Mouse (Mus musculus): ENCODE results near the gene Nfib. TPM values are rescaled to one million over a fixed set of nuclear protein-coding genes. Genes with fewer than 3 reads are reported as not detected.

Nfib gene
- polyA plus RNA-seq, 1 experiment from 2014 or later: 31.8 TPM

DNA sequence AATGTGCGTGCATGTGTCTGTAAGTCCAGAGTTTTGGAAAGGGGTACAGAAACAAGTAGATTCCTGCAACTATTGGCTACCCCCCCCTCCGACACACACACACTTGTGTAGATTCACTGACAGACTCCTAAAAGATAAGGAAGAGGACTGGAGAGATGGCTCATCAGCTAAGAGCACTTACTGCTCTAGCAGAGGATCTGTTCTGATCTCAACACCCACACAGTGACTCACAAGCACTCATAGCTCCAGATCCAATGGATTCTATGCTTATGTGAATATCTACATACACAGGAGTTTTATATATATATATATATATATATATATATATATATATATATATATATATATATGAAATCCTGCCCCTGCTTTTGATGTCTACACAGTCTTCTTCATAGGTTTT, 146.7 kb downstream of the Nfib start:
- Histone ChIP-seq H3K4me3 (ENCODE audit: low read depth, low read length) (no peak overlapping the region), H3K9me3 (ENCODE audit: control insufficient read depth, low read length) (no peaks in the 10 kb centered on the region), H3K36me3 (ENCODE audit: control insufficient read depth, insufficient read depth, low read length) (no peaks in the 10 kb centered on the region), H3K27me3 (ENCODE audit: control insufficient read depth, insufficient read depth, low read length) (no peaks in the 10 kb centered on the region), H3K9ac (ENCODE audit: low read length) (no peak overlapping the region), H3K4me2 (ENCODE audit: low read depth, severe bottlenecking) (no peak overlapping the region), H3K4me1 (ENCODE audit: control insufficient read depth, insufficient read depth, low read length) (peaks cover 6% of the 10 kb centered on the region; the same call in 1 of the 2 replicates), H3K27ac (replicated peaks; ENCODE audit: low read depth, low read length) (no peak overlapping the region)
- ATAC-seq (ENCODE audit: insufficient number of reproducible peaks, low FRiP score, low TSS enrichment, low read depth) (no peak), DNase-seq (ENCODE audit: low spot score) (no peak)
- WGBS: 90% methylated on average over 2 of the region's 2 CpGs

DNA sequence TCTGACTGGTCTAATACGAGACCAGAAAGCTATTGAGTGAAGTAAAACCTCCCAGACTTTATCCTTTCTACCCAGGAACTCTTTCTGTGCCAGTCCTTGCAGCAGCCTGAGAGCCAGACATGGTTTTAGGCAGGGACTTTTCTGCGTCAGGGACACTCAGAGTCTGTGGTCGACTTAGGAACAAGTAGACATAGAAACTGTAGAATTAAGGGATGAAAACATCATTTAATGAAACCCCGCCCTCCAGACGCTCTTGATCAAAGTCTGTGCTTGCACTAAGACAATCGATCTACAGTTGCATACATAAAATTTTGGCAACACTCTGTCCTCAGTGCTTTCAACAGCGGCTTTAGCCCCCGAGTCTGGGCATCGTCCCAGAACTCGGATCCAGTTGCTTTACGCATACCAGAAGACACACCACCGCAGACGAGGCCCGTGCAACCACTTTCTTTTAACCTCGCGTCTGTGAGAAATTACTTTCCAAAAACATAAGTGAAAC, 149.8 kb downstream of the Nfib start:
- no peak overlapping the region for H3K4me3 ChIP-seq (ENCODE audit: low read depth, low read length)
- DNase-seq (ENCODE audit: low spot score): no peak
- H3K36me3 ChIP-seq (ENCODE audit: control insufficient read depth, insufficient read depth, low read length): no peaks in the 10 kb centered on the region
- no peak for ATAC-seq (ENCODE audit: insufficient number of reproducible peaks, low FRiP score, low TSS enrichment, low read depth)
- peaks cover 6% of the 10 kb centered on the region; the same call in 1 of the 2 replicates for H3K4me1 ChIP-seq (ENCODE audit: control insufficient read depth, insufficient read depth, low read length)
- no peak overlapping the region for H3K9ac ChIP-seq (ENCODE audit: low read length)
- H3K27me3 ChIP-seq (ENCODE audit: control insufficient read depth, insufficient read depth, low read length): no peaks in the 10 kb centered on the region
- no peak overlapping the region for H3K4me2 ChIP-seq (ENCODE audit: low read depth, severe bottlenecking)
- 69% methylated on average over 16 of the region's 16 CpGs for WGBS
- no peaks in the 10 kb centered on the region for H3K9me3 ChIP-seq (ENCODE audit: control insufficient read depth, low read length)
- no peak overlapping the region for H3K27ac ChIP-seq (replicated peaks; ENCODE audit: low read depth, low read length)

DNA sequence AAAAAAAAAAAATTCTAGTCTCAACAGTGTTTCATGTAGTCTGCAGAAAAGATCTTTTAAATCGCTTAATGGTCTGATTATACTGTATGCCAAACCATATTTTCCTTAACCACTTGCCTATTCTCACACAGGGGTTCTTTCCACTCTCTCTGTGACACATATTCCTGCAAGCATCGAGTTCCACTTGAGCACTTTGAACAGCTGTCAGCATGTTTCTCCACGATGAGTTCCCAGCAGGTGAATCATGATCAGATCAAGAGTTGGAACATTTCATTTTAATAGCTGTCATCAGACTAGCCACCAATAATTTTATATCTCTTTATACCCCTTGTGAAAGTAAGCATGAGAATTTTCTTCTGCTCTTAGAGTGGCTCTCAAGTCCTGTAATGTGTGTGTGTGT, 151.9 kb downstream of the Nfib start:
- DNase-seq (ENCODE audit: low spot score): no peak
- Histone ChIP-seq H3K4me3 (ENCODE audit: low read depth, low read length) (no peak overlapping the region), H3K9ac (ENCODE audit: low read length) (no peak overlapping the region), H3K4me1 (ENCODE audit: control insufficient read depth, insufficient read depth, low read length) (peaks cover 6% of the 10 kb centered on the region; the same call in 1 of the 2 replicates), H3K36me3 (ENCODE audit: control insufficient read depth, insufficient read depth, low read length) (no peaks in the 10 kb centered on the region), H3K27me3 (ENCODE audit: control insufficient read depth, insufficient read depth, low read length) (no peaks in the 10 kb centered on the region), H3K4me2 (ENCODE audit: low read depth, severe bottlenecking) (no peak overlapping the region), H3K27ac (replicated peaks; ENCODE audit: low read depth, low read length) (no peak overlapping the region), H3K9me3 (ENCODE audit: control insufficient read depth, low read length) (no peaks in the 10 kb centered on the region)
- no peak for ATAC-seq (ENCODE audit: insufficient number of reproducible peaks, low FRiP score, low TSS enrichment, low read depth)
- WGBS: 77% methylated on average over 3 of the region's 3 CpGs

DNA sequence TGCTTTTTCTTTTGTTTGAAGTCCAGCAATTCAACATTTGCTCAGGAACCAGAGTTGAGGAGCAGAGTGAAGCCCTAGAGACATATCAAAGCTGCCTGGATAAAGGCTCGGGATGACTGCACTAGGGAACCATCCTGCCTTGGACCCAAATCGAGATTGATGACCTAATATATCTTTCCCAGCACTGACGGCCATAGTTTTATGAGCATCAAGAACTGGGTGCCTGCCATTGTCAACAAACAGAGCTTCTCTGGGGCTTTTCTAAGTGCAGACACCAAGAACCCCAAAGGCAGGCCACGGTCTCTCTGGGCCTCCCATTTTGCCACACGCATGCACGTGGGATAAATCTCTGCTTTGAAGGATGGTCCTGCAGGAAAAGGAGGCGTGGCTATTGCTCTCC, 153.3 kb downstream of the Nfib start:
- Histone ChIP-seq H3K9me3 (ENCODE audit: control insufficient read depth, low read length) (no peaks in the 10 kb centered on the region), H3K36me3 (ENCODE audit: control insufficient read depth, insufficient read depth, low read length) (no peaks in the 10 kb centered on the region), H3K4me3 (ENCODE audit: low read depth, low read length) (no peak overlapping the region), H3K4me2 (ENCODE audit: low read depth, severe bottlenecking) (no peak overlapping the region), H3K9ac (ENCODE audit: low read length) (no peak overlapping the region), H3K27me3 (ENCODE audit: control insufficient read depth, insufficient read depth, low read length) (no peaks in the 10 kb centered on the region), H3K4me1 (ENCODE audit: control insufficient read depth, insufficient read depth, low read length) (peaks cover 6% of the 10 kb centered on the region; the same call in 1 of the 2 replicates), H3K27ac (replicated peaks; ENCODE audit: low read depth, low read length) (no peak overlapping the region)
- WGBS: 59% methylated on average over 7 of the region's 7 CpGs
- no peak for DNase-seq (ENCODE audit: low spot score)
- no peak for ATAC-seq (ENCODE audit: insufficient number of reproducible peaks, low FRiP score, low TSS enrichment, low read depth)

DNA sequence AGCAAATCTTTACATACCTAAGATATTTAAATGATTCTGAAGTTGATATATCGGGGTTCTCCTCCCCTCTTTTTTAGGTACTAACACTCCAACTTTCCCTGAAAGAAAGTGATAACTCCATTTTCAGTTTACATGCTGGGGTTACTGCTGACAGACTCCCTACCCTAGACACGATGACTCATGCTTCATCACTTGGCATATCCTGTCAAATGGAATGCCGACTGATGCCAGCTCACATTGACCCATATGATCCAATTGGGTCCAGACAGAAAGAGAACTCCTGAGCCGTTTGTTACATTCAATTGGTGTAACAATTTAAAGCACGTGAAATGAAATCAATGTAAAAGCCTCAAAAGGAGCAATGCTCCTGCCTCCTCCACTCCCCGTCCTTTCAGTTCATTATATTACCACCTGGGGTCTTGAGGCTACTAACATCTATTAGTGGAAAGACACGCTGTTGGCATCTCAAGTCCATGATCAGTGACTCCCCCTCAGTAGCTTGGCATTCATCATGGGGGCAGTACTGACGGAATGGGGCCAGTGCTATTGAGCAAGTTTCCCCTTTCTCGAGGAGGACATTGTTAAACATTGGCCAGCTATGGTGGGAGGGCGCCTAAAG, 155.7 kb downstream of the Nfib start:
- Histone ChIP-seq H3K9me3 (ENCODE audit: control insufficient read depth, low read length) (no peaks in the 10 kb centered on the region), H3K27me3 (ENCODE audit: control insufficient read depth, insufficient read depth, low read length) (no peaks in the 10 kb centered on the region), H3K4me2 (ENCODE audit: low read depth, severe bottlenecking) (no peak overlapping the region), H3K4me3 (ENCODE audit: low read depth, low read length) (no peak overlapping the region), H3K27ac (replicated peaks; ENCODE audit: low read depth, low read length) (no peak overlapping the region), H3K9ac (ENCODE audit: low read length) (no peak overlapping the region), H3K4me1 (ENCODE audit: control insufficient read depth, insufficient read depth, low read length) (no peaks in the 10 kb centered on the region), H3K36me3 (ENCODE audit: control insufficient read depth, insufficient read depth, low read length) (no peaks in the 10 kb centered on the region)
- no peak for ATAC-seq (ENCODE audit: insufficient number of reproducible peaks, low FRiP score, low TSS enrichment, low read depth)
- 88% methylated on average over 10 of the region's 10 CpGs for WGBS
- no peak for DNase-seq (ENCODE audit: low spot score)

DNA sequence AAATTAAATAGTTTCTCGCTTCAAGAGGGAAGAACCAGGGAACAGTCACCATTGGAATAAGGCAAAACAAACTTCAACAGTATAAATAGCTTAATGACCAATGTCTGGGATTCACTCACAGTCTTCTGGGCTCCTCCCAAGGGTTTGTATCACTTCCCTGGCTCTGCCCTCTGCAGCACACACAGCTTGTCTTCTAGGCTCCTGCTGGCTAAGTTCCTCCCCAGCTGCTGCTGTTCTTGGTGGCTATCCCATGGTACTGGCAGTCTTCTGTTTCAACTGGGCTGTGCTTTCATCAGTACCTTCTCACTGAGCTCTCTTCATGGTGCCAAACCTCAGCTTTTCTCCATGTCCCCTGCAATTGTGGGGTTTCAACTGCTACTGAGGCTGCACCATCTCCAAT, 157.3 kb downstream of the Nfib start:
- Histone ChIP-seq H3K27ac (replicated peaks; ENCODE audit: low read depth, low read length) (no peak overlapping the region), H3K4me1 (ENCODE audit: control insufficient read depth, insufficient read depth, low read length) (no peaks in the 10 kb centered on the region), H3K36me3 (ENCODE audit: control insufficient read depth, insufficient read depth, low read length) (no peaks in the 10 kb centered on the region), H3K9me3 (ENCODE audit: control insufficient read depth, low read length) (no peaks in the 10 kb centered on the region), H3K9ac (ENCODE audit: low read length) (no peak overlapping the region), H3K4me3 (ENCODE audit: low read depth, low read length) (no peak overlapping the region), H3K27me3 (ENCODE audit: control insufficient read depth, insufficient read depth, low read length) (no peaks in the 10 kb centered on the region), H3K4me2 (ENCODE audit: low read depth, severe bottlenecking) (no peak overlapping the region)
- no peak for ATAC-seq (ENCODE audit: insufficient number of reproducible peaks, low FRiP score, low TSS enrichment, low read depth)
- WGBS: 86% methylated on average over 1 of the region's 1 CpGs
- DNase-seq (ENCODE audit: low spot score): no peak

DNA sequence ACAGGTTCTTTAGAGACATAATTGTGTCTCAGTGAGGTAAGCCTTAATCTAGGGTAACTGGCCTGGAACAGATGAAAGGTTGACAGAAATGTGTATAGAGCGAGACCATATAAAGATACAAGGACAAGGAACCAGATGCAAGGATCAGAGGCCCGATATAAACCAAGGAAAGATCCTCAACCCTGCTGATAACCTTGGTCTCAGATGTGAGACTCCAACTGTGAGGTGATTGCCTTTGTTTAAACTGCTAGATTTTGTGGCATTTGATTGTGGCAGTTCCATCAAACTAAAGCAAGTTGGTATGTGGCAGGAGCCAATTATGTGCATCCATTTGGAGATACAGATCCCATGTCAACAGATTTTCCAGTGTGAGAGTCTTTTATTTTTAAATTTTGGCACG, 161.6 kb downstream of the Nfib start:
- Histone ChIP-seq H3K4me2 (ENCODE audit: low read depth, severe bottlenecking) (no peak overlapping the region), H3K9ac (ENCODE audit: low read length) (no peak overlapping the region), H3K9me3 (ENCODE audit: control insufficient read depth, low read length) (no peaks in the 10 kb centered on the region), H3K36me3 (ENCODE audit: control insufficient read depth, insufficient read depth, low read length) (no peaks in the 10 kb centered on the region), H3K27ac (replicated peaks; ENCODE audit: low read depth, low read length) (no peak overlapping the region), H3K4me3 (ENCODE audit: low read depth, low read length) (no peak overlapping the region), H3K4me1 (ENCODE audit: control insufficient read depth, insufficient read depth, low read length) (0 out of 2 replicates have a peak, but pooled peaks cover 2% of the 10 kb centered on the region), H3K27me3 (ENCODE audit: control insufficient read depth, insufficient read depth, low read length) (no peaks in the 10 kb centered on the region; the same call in 1 of the 2 replicates)
- DNase-seq (ENCODE audit: low spot score): no peak
- ATAC-seq (ENCODE audit: insufficient number of reproducible peaks, low FRiP score, low TSS enrichment, low read depth): no peak
- WGBS: 68% methylated on average over 3 of the region's 3 CpGs

DNA sequence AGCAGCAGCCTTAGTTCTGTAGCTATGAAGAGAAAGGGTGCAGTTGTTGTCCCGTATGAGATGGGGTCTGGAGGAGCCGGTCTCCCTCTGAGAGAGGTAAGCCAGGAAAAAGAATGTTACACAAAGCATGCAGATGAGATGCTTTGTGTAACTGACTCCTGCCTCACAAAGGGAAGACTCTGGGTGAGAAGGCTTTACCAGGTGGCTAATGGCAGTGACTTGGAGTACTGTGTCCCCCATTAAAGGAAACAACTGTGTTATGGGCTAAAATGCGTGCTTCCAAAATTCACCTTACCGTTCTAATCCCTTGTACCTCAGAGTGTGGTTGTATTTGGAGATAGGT, 162.2 kb downstream of the Nfib start:
- Histone ChIP-seq H3K4me1 (ENCODE audit: control insufficient read depth, insufficient read depth, low read length) (peaks cover 5% of the 10 kb centered on the region; the same call in 1 of the 2 replicates), H3K9me3 (ENCODE audit: control insufficient read depth, low read length) (no peaks in the 10 kb centered on the region), H3K4me3 (ENCODE audit: low read depth, low read length) (no peak overlapping the region), H3K27me3 (ENCODE audit: control insufficient read depth, insufficient read depth, low read length) (no peaks in the 10 kb centered on the region; the same call in 1 of the 2 replicates), H3K36me3 (ENCODE audit: control insufficient read depth, insufficient read depth, low read length) (no peaks in the 10 kb centered on the region), H3K9ac (ENCODE audit: low read length) (no peak overlapping the region), H3K27ac (replicated peaks; ENCODE audit: low read depth, low read length) (no peak overlapping the region), H3K4me2 (ENCODE audit: low read depth, severe bottlenecking) (no peak overlapping the region)
- 60% methylated on average over 4 of the region's 4 CpGs for WGBS
- no peak for ATAC-seq (ENCODE audit: insufficient number of reproducible peaks, low FRiP score, low TSS enrichment, low read depth)
- DNase-seq (ENCODE audit: low spot score): no peak

Data from limb, embryonic 11.5 days (tissue).